Mouse (Mus musculus): ENCODE measurements at regions not wholly inside any gene's neighbourhood (a gene's known extent, or its start where the extent isn't known, plus 50 kb on each side); places are given as distances from the start of the nearest gene placed in this dataset.

DNA sequence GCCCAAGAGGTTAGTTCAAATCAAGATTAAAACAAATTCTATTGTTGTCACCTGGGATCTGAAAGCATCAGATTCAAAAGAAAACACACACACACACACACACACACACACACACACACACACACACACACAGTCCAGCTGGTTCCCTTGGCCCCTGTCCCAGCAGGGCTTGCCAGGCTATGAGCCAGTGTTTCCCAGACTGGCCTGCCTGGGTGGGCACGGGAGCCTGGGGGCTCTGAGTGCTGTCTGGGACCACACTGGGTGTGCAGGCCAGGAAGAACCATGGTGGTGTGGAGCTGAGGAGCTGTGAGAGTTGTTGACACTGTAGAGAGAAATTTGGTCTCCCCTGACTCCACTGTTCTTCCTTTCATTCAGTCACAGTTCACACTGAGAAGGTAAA, 110.1 kb downstream of the Dad1 start:
- TF ChIP-seq CTCF (IDR thresholded peaks at IDR 0.05; ENCODE audit: low read depth), result no peak
- no peak for TF ChIP-seq EP300 (IDR thresholded peaks at IDR 0.05; ENCODE audit: low read depth)
